Mouse (Mus musculus) CH12.LX (cell line): ENCODE measurements around the gene Helz. TPM values are rescaled to one million over a fixed set of nuclear protein-coding genes. Genes with fewer than 3 reads are reported as not detected.

Experiments
- DNase-seq: peaks from one replicate; pipeline ENCODE4 v3.0.0-alpha.2; 2013; ENCODE audit errors: extremely low read depth
- H3K27ac ChIP-seq: 2 replicates; pipeline ENCODE4 v1.5.1; 2012; ENCODE audit warnings: low read depth, mild to moderate bottlenecking, control low read depth, moderate library complexity; ENCODE audit not compliant: insufficient read depth
- H3K27me3 ChIP-seq: replicated peaks from 2 replicates; pipeline ENCODE3; 2012; ENCODE audit warnings: inconsistent platforms
- H3K36me3 ChIP-seq, 2 experiments: replicated peaks in 1 of 2; 2 replicates each; pipeline versions ENCODE3 to v1.6.1; 2012; ENCODE audit warnings: inconsistent platforms in 1 of 2, low read length in 1 of 2, mild to moderate bottlenecking in 1 of 2, mixed read lengths in 1 of 2, moderate library complexity in 1 of 2; ENCODE audit not compliant: control insufficient read depth in 1 of 2, insufficient read depth in 1 of 2
- H3K4me1 ChIP-seq, 2 experiments: 2 replicates each; pipeline ENCODE4 v1.6.1; 2012; ENCODE audit warnings: inconsistent platforms in 1 of 2, moderate library complexity in 1 of 2; ENCODE audit not compliant: insufficient read depth in 2 of 2, control insufficient read depth in 1 of 2
- H3K4me2 ChIP-seq: 2 replicates; pipeline ENCODE4 v1.6.1; 2012; ENCODE audit warnings: low read depth, mild to moderate bottlenecking, control low read depth; ENCODE audit not compliant: poor library complexity, insufficient read depth, severe bottlenecking
- H3K4me3 ChIP-seq, 3 experiments: fragments of 150-350 bp in 1 of 3; sonication (generic) in 1 of 3; replicated peaks in 1 of 3; 2 replicates each; pipeline versions ENCODE3 to v1.5.1; 2011 to 2012; ENCODE audit warnings: low read depth in 2 of 3, low read length in 2 of 3, mild to moderate bottlenecking in 2 of 3, moderate library complexity in 2 of 3, control low read depth in 1 of 3, improper control_type of control experiment in 1 of 3, inconsistent platforms in 1 of 3, mixed read lengths in 1 of 3; ENCODE audit not compliant: poor library complexity in 1 of 3
- H3K79me2 ChIP-seq: replicated peaks from 2 replicates; pipeline ENCODE4 v1.6.1; 2012; ENCODE audit warnings: mild to moderate bottlenecking, moderate library complexity; ENCODE audit not compliant: control insufficient read depth, poor library complexity, insufficient read depth, severe bottlenecking; ENCODE audit errors: extremely low read depth
- H3K9ac ChIP-seq: 2 replicates; pipeline ENCODE4 v1.6.1; 2012; ENCODE audit warnings: low read depth, mild to moderate bottlenecking, control low read depth, moderate library complexity; ENCODE audit not compliant: insufficient read depth
- H3K9me3 ChIP-seq: replicated peaks from 2 replicates; pipeline ENCODE3; 2012; ENCODE audit warnings: low read length, inconsistent platforms, mixed read lengths
- BHLHE40 ChIP-seq: IDR thresholded peaks from 2 replicates; pipeline ENCODE4 v1.6.1; 2011; ENCODE audit warnings: mild to moderate bottlenecking, low read depth, low read length, improper control_type of control experiment
- CHD1 ChIP-seq: IDR thresholded peaks from 2 replicates; pipeline ENCODE4 v1.6.1; 2012; ENCODE audit warnings: low read depth, low read length, improper control_type of control experiment, inconsistent platforms
- CHD2 ChIP-seq: IDR thresholded peaks from 2 replicates; pipeline ENCODE4 v1.6.1; 2011; ENCODE audit warnings: low read length, improper control_type of control experiment
- CTCF ChIP-seq, 2 experiments: IDR thresholded peaks in 1 of 2; conservative IDR thresholded peaks in 1 of 2; 2 replicates each; pipeline ENCODE4 v1.5.1; 2011 to 2012; ENCODE audit warnings: low read depth in 2 of 2, low read length in 2 of 2, improper control_type of control experiment in 1 of 2, inconsistent platforms in 1 of 2, mild to moderate bottlenecking in 1 of 2, moderate library complexity in 1 of 2
- EP300 ChIP-seq: IDR thresholded peaks from 2 replicates; pipeline ENCODE4 v1.6.1; 2011; ENCODE audit warnings: low read length, improper control_type of control experiment
- GABPA ChIP-seq: IDR thresholded peaks from 2 replicates; pipeline ENCODE4 v1.6.1; 2012; ENCODE audit warnings: low read depth, low read length, improper control_type of control experiment, inconsistent platforms; ENCODE audit not compliant: insufficient replicate concordance
- HCFC1 ChIP-seq: IDR thresholded peaks from 2 replicates; pipeline ENCODE4 v1.6.1; 2012; ENCODE audit warnings: low read depth, mild to moderate bottlenecking, inconsistent platforms, low read length, improper control_type of control experiment
- IRF4 ChIP-seq: IDR thresholded peaks from 2 replicates; pipeline ENCODE4 v1.6.1; 2014; ENCODE audit warnings: low read depth, mild to moderate bottlenecking, inconsistent platforms, low read length, improper control_type of control experiment
- JUND ChIP-seq: conservative IDR thresholded peaks from 2 replicates; pipeline ENCODE4 v1.6.1; 2011; ENCODE audit warnings: low read depth, low read length, improper control_type of control experiment
- KAT2A ChIP-seq: IDR thresholded peaks from 2 replicates; pipeline ENCODE4 v1.6.1; 2012; ENCODE audit warnings: low read length, improper control_type of control experiment, inconsistent platforms; ENCODE audit not compliant: insufficient replicate concordance
- MXI1 ChIP-seq: IDR thresholded peaks from 2 replicates; pipeline ENCODE4 v1.6.1; 2011; ENCODE audit warnings: mild to moderate bottlenecking, low read depth, low read length, improper control_type of control experiment
- MYC ChIP-seq: IDR thresholded peaks from 2 replicates; pipeline ENCODE4 v1.6.1; 2011; ENCODE audit warnings: low read depth, mild to moderate bottlenecking, improper control_type of control experiment, low read length
- NELFE ChIP-seq: IDR thresholded peaks from 2 replicates; pipeline ENCODE4 v1.6.1; 2011; ENCODE audit warnings: low read depth, low read length, improper control_type of control experiment
- NRF1 ChIP-seq: IDR thresholded peaks from 2 replicates; pipeline ENCODE4 v1.6.1; 2014; ENCODE audit warnings: low read depth, mild to moderate bottlenecking, inconsistent platforms, low read length, improper control_type of control experiment, moderate library complexity
- POLR2AphosphoS2 ChIP-seq: IDR thresholded peaks from 2 replicates; pipeline ENCODE4 v1.6.1; 2011; ENCODE audit warnings: low read depth, low read length, improper control_type of control experiment
- RAD21 ChIP-seq: IDR thresholded peaks from 2 replicates; pipeline ENCODE4 v1.6.1; 2011; ENCODE audit warnings: low read depth, mild to moderate bottlenecking, low read length, improper control_type of control experiment, moderate library complexity
- RCOR1 ChIP-seq: conservative IDR thresholded peaks from 2 replicates; pipeline ENCODE4 v1.6.1; 2012; ENCODE audit warnings: low read depth, mild to moderate bottlenecking, inconsistent platforms, low read length, improper control_type of control experiment
- SIN3A ChIP-seq: IDR thresholded peaks from 2 replicates; pipeline ENCODE4 v1.6.1; 2012; ENCODE audit warnings: low read length, improper control_type of control experiment, inconsistent platforms
- TBP ChIP-seq: conservative IDR thresholded peaks from 2 replicates; pipeline ENCODE4 v1.6.1; 2011; ENCODE audit warnings: low read depth, low read length, improper control_type of control experiment
- TCF12 ChIP-seq: IDR thresholded peaks from 2 replicates; pipeline ENCODE4 v1.6.1; 2014; ENCODE audit warnings: low read depth, mild to moderate bottlenecking, inconsistent platforms, low read length, improper control_type of control experiment
- UBTF ChIP-seq: IDR thresholded peaks from 2 replicates; pipeline ENCODE4 v1.6.1; 2012; ENCODE audit warnings: low read depth, mild to moderate bottlenecking, inconsistent platforms, low read length, improper control_type of control experiment, moderate library complexity
- USF1 ChIP-seq: IDR thresholded peaks from 2 replicates; pipeline ENCODE4 v1.6.1; 2014; ENCODE audit warnings: low read depth, mild to moderate bottlenecking, inconsistent platforms, low read length, improper control_type of control experiment
- USF2 ChIP-seq: conservative IDR thresholded peaks from 2 replicates; pipeline ENCODE4 v1.6.1; 2011; ENCODE audit warnings: low read depth, low read length, improper control_type of control experiment
- ZKSCAN1 ChIP-seq: IDR thresholded peaks from 2 replicates; pipeline ENCODE4 v1.6.1; 2012; ENCODE audit warnings: low read depth, inconsistent platforms, low read length, improper control_type of control experiment, borderline replicate concordance
- ZMIZ1 ChIP-seq: IDR thresholded peaks from 2 replicates; pipeline ENCODE4 v1.6.1; 2012; ENCODE audit warnings: low read depth, mild to moderate bottlenecking, inconsistent platforms, low read length, improper control_type of control experiment
- dilution Hi-C: fragments of 300-500 bp; cut with MboI; formaldehyde crosslinking; loops from 2 replicates; pipeline ENCODE4 v1.14.3; 2020; ENCODE audit warnings: low sequenced_read_pairs; ENCODE audit not compliant: extremely low pct_unique_long_range_greater_than_20kb, extremely low pct_ligation_motif_present
- in situ Hi-C: fragments of 300-500 bp; cut with MboI; formaldehyde crosslinking; loops from 3 replicates; pipeline ENCODE4 v1.14.3; 2019; ENCODE audit warnings: low sequenced_read_pairs, low pct_ligation_motif_present, low pct_unique_long_range_greater_than_20kb, mixed read lengths
- polyA plus RNA-seq: library from polyadenylated mRNA; unstranded; fragments of >175 nt; gene quantifications from 2 replicates; pipeline ENCODE4 v1.2.1, GENCODE M21; 2012; ENCODE audit warnings: low read depth; ENCODE audit not compliant: insufficient read length
- total RNA-seq, 2 experiments: library from RNA; depleted of rRNA; stranded (reverse); fragments of 300-350 nt in 1 of 2; fragments of >200 nt in 1 of 2; gene quantifications; 2 replicates each; pipeline ENCODE4 v1.2.3; 2012 to 2014

Gene Helz
- total and polyA plus RNA-seq, 3 experiments: 11.5 to 44.4 (median 22.2) TPM

- Histone ChIP-seq H3K27ac (no peak overlapping the region), H3K79me2 (no peaks in the 10 kb centered on the region), H3K4me1 (peaks cover 0 to 15% of the 10 kb centered on the region in 2 experiments; a peak in 2 of 4 replicates), H3K4me2 (no peak overlapping the region), H3K4me3 (no peak overlapping the region), H3K9me3 (no peaks in the 10 kb centered on the region), H3K27me3 (no peaks in the 10 kb centered on the region), H3K9ac (no peak overlapping the region), H3K36me3 (peaks cover 60 to 87% of the 10 kb centered on the region in 2 experiments)
- in situ Hi-C loops (no loop called here), dilution Hi-C loops (no loop called here)
- TF ChIP-seq NELFE (no peak), GABPA (no peak), RAD21 (no peak), ZKSCAN1 (no peak), UBTF (no peak), CHD2 (no peak)
- DNase-seq: no peak
Observed at GRCm38 (mm10) chr11:107650422-107651051, 102.8 kb downstream of the Helz start.

GRCm38 (mm10) chr11:107651391-107651790 is 103.7 kb downstream of the Helz start:
- in situ Hi-C loops (no loop called here), dilution Hi-C loops (no loop called here)
- Histone ChIP-seq H3K4me2 (no peak overlapping the region), H3K79me2 (no peaks in the 10 kb centered on the region), H3K27ac (no peak overlapping the region), H3K27me3 (no peaks in the 10 kb centered on the region), H3K9me3 (no peaks in the 10 kb centered on the region), H3K4me3 (no peak overlapping the region), H3K9ac (no peak overlapping the region), H3K36me3 (peaks cover 61 to 90% of the 10 kb centered on the region in 2 experiments), H3K4me1 (peaks cover 0 to 15% of the 10 kb centered on the region in 2 experiments; a peak in 2 of 4 replicates)
- DNase-seq: no peak
- no peak for TF ChIP-seq CHD2
- no peak for TF ChIP-seq EP300
- TF ChIP-seq TCF12: no peak
- no peak for TF ChIP-seq JUND
- no peak for TF ChIP-seq CHD1
- TF ChIP-seq USF2: no peak
- TF ChIP-seq ZMIZ1: no peak
- no peak for TF ChIP-seq CTCF (conservative IDR thresholded peaks at IDR 0.05 in 1 of 2, IDR thresholded peaks at IDR 0.05 in 1 of 2; ENCODE audit: low read depth in 2 of 2, low read length in 2 of 2)
- no peak for TF ChIP-seq KAT2A

GRCm38 (mm10) chr11:107652137-107652536 is 104.4 kb downstream of the Helz start:
- DNase-seq: no peak
- Histone ChIP-seq H3K79me2 (no peaks in the 10 kb centered on the region), H3K27me3 (no peaks in the 10 kb centered on the region), H3K27ac (no peak overlapping the region), H3K36me3 (peaks cover 62 to 93% of the 10 kb centered on the region in 2 experiments), H3K4me1 (peaks cover 0 to 15% of the 10 kb centered on the region in 2 experiments; a peak in 2 of 4 replicates), H3K9me3 (no peaks in the 10 kb centered on the region), H3K4me2 (no peak overlapping the region), H3K9ac (no peak overlapping the region), H3K4me3 (no peak overlapping the region)
- dilution Hi-C loops: no loop called here
- in situ Hi-C loops: no loop called here
- TF ChIP-seq RCOR1 (no peak), ZMIZ1 (no peak), SIN3A (no peak), IRF4 (no peak), USF1 (no peak), TCF12 (no peak), BHLHE40 (no peak), MYC (no peak), TBP (no peak), POLR2AphosphoS2 (no peak), USF2 (no peak), NRF1 (no peak), ZKSCAN1 (no peak), KAT2A (no peak), HCFC1 (no peak), MXI1 (no peak)
